Mouse (Mus musculus) heart, embryonic 14.5 days (tissue): ENCODE results near the gene Fez1. TPM values are rescaled to one million over a fixed set of nuclear protein-coding genes. Genes with fewer than 3 reads are reported as not detected.

Source experiments
- ATAC-seq: fragments of 200-750 bp; cut with Nextera tagmentation; 2 replicates; pipeline ENCODE4 v1.8.0; 2017; ENCODE audit warnings: low read depth, moderate TSS enrichment; ENCODE audit not compliant: insufficient number of reproducible peaks, insufficient read depth, low FRiP score
- H3K27ac ChIP-seq, 2 experiments: fragments of 200-500 bp in 1 of 2; fragments of 300-500 bp in 1 of 2; sonication (generic) in 1 of 2; replicated peaks in 1 of 2; 2 replicates each; pipeline ENCODE4 v1.5.1; 2012 to 2014; ENCODE audit warnings: low read depth in 2 of 2, low read length in 2 of 2, control low read depth in 1 of 2, mild to moderate bottlenecking in 1 of 2, mixed read lengths in 1 of 2; ENCODE audit not compliant: control insufficient read depth in 1 of 2, insufficient read depth in 1 of 2
- H3K27me3 ChIP-seq: fragments of 300-500 bp; sonication (generic); 2 replicates; pipeline ENCODE4 v1.6.1; 2014; ENCODE audit warnings: mild to moderate bottlenecking, low read length, control low read depth; ENCODE audit not compliant: control insufficient read depth, insufficient read depth
- H3K36me3 ChIP-seq: fragments of 300-500 bp; sonication (generic); 2 replicates; pipeline ENCODE4 v1.6.1; 2014; ENCODE audit warnings: mild to moderate bottlenecking, control low read depth, low read length, mixed read lengths; ENCODE audit not compliant: control insufficient read depth, insufficient read depth
- H3K4me1 ChIP-seq, 2 experiments: fragments of 200-500 bp in 1 of 2; fragments of 300-500 bp in 1 of 2; sonication (generic) in 1 of 2; 2 replicates each; pipeline ENCODE4 v1.6.1; 2012 to 2014; ENCODE audit warnings: low read length in 2 of 2, control low read depth in 1 of 2, mixed read lengths in 1 of 2; ENCODE audit not compliant: control insufficient read depth in 2 of 2, insufficient read depth in 2 of 2
- H3K4me2 ChIP-seq: fragments of 300-500 bp; sonication (generic); 2 replicates; pipeline ENCODE4 v1.6.1; 2014; ENCODE audit warnings: mild to moderate bottlenecking, low read length
- H3K4me3 ChIP-seq, 2 experiments: fragments of 200-500 bp in 1 of 2; fragments of 300-500 bp in 1 of 2; sonication (generic) in 1 of 2; 2 replicates each; pipeline ENCODE4 v1.5.1; 2012 to 2014; ENCODE audit warnings: low read length in 2 of 2, mild to moderate bottlenecking in 2 of 2, control low read depth in 1 of 2, low read depth in 1 of 2, moderate library complexity in 1 of 2; ENCODE audit not compliant: control insufficient read depth in 1 of 2, insufficient read depth in 1 of 2
- H3K9ac ChIP-seq: fragments of 300-500 bp; sonication (generic); 2 replicates; pipeline ENCODE4 v1.6.1; 2014; ENCODE audit warnings: mild to moderate bottlenecking, low read length
- H3K9me3 ChIP-seq: fragments of 300-500 bp; sonication (generic); 2 replicates; pipeline ENCODE4 v1.6.1; 2016; ENCODE audit warnings: low read length, control low read depth; ENCODE audit not compliant: control insufficient read depth
- WGBS: fragments of 180-500 bp; shearing (Covaris S2); extraction: QIAGEN DNeasy Blood & Tissue Kit; methylation state at CpG from one replicate; pipeline ENCODE4 v1.1.7; 2014; 5-methylcytosine and 5-hydroxymethylcytosine counted together
- polyA plus RNA-seq: library from polyadenylated mRNA; unstranded; fragments of >200 nt; fragmentation: Nextera tagmentation; extraction: Ambion mirVana; gene quantifications from 2 replicates; pipeline ENCODE4 v1.2.1, GENCODE M21; 2014

The Fez1 gene
- polyA plus RNA-seq, 1 experiment from 2014 or later: 2.0 TPM

GRCm38 (mm10) chr9:36881615-36882014, 60.0 kb downstream of the Fez1 start:
- Histone ChIP-seq H3K9me3 (no peaks in the 10 kb centered on the region), H3K4me1 (peaks cover 2 to 5% of the 10 kb centered on the region in 2 experiments; a peak in 1 of 4 replicates), H3K4me3 (no peak overlapping the region), H3K36me3 (no peaks in the 10 kb centered on the region), H3K9ac (no peak overlapping the region), H3K4me2 (no peak overlapping the region), H3K27ac (no peak overlapping the region), H3K27me3 (no peaks in the 10 kb centered on the region)
- no peak for ATAC-seq
- 68% methylated on average over 5 of the region's 5 CpGs for WGBS

- no peaks in the 10 kb centered on the region for H3K36me3 ChIP-seq
- H3K4me3 ChIP-seq: no peak overlapping the region
- no peaks in the 10 kb centered on the region for H3K27me3 ChIP-seq
- WGBS: 52% methylated on average over 8 of the region's 8 CpGs
- H3K9me3 ChIP-seq: no peaks in the 10 kb centered on the region
- no peak for ATAC-seq
- H3K4me1 ChIP-seq: peaks cover 2 to 5% of the 10 kb centered on the region in 2 experiments; a peak in 1 of 4 replicates
- H3K27ac ChIP-seq: no peak overlapping the region
- no peak overlapping the region for H3K9ac ChIP-seq
- H3K4me2 ChIP-seq: no peak overlapping the region
Measured at GRCm38 (mm10) chr9:36882034-36882745, 60.5 kb downstream of the Fez1 start.

GRCm38 (mm10) chr9:36883569-36883968, 61.9 kb downstream of the Fez1 start:
- 57% methylated on average over 3 of the region's 3 CpGs for WGBS
- H3K4me3 ChIP-seq: no peak overlapping the region

GRCm38 (mm10) chr9:36885237-36885636, 63.6 kb downstream of the Fez1 start:
- 61% methylated on average over 3 of the region's 3 CpGs for WGBS
- Histone ChIP-seq H3K27me3 (no peaks in the 10 kb centered on the region), H3K9ac (no peak overlapping the region), H3K9me3 (no peaks in the 10 kb centered on the region), H3K4me3 (no peak overlapping the region), H3K4me1 (peaks cover 2 to 5% of the 10 kb centered on the region in 2 experiments; a peak in 1 of 4 replicates), H3K36me3 (no peaks in the 10 kb centered on the region), H3K27ac (no peak overlapping the region), H3K4me2 (no peak overlapping the region)
- ATAC-seq: no peak

More at GRCm38 (mm10) chr9:36883569-36883968, 61.9 kb downstream of the Fez1 start:
- no peak for ATAC-seq
- Histone ChIP-seq H3K27me3 (no peaks in the 10 kb centered on the region), H3K36me3 (no peaks in the 10 kb centered on the region), H3K9ac (no peak overlapping the region), H3K27ac (no peak overlapping the region), H3K4me1 (peaks cover 2 to 5% of the 10 kb centered on the region in 2 experiments; a peak in 1 of 4 replicates), H3K4me2 (no peak overlapping the region), H3K9me3 (no peaks in the 10 kb centered on the region)

- Histone ChIP-seq H3K9me3 (no peaks in the 10 kb centered on the region), H3K4me2 (no peak overlapping the region), H3K27ac (no peak overlapping the region), H3K27me3 (no peaks in the 10 kb centered on the region), H3K9ac (no peak overlapping the region), H3K36me3 (no peaks in the 10 kb centered on the region), H3K4me3 (no peak overlapping the region), H3K4me1 (no peaks in the 10 kb centered on the region)
- WGBS: 31% methylated on average over 4 of the region's 4 CpGs
- no peak for ATAC-seq
Measured at GRCm38 (mm10) chr9:36890552-36890951, 68.9 kb downstream of the Fez1 start.

- ATAC-seq: no peak
- no peak overlapping the region for H3K4me3 ChIP-seq
- no peak overlapping the region for H3K9ac ChIP-seq
- H3K4me1 ChIP-seq: no peaks in the 10 kb centered on the region
- WGBS: 70% methylated on average over 6 of the region's 6 CpGs
- no peak overlapping the region for H3K4me2 ChIP-seq
- H3K9me3 ChIP-seq: no peaks in the 10 kb centered on the region
- no peaks in the 10 kb centered on the region for H3K27me3 ChIP-seq
- no peak overlapping the region for H3K27ac ChIP-seq
- no peaks in the 10 kb centered on the region for H3K36me3 ChIP-seq
Measured at GRCm38 (mm10) chr9:36893413-36893990, 71.8 kb downstream of the Fez1 start.

- H3K27ac ChIP-seq: no peak overlapping the region
- H3K9me3 ChIP-seq: no peaks in the 10 kb centered on the region
- H3K27me3 ChIP-seq: no peaks in the 10 kb centered on the region
- H3K36me3 ChIP-seq: no peaks in the 10 kb centered on the region
- H3K9ac ChIP-seq: no peak overlapping the region
- 81% methylated on average over 7 of the region's 7 CpGs for WGBS
- ATAC-seq: no peak
- H3K4me2 ChIP-seq: no peak overlapping the region
- H3K4me1 ChIP-seq: no peaks in the 10 kb centered on the region; a peak in 1 of 4 replicates
- H3K4me3 ChIP-seq: no peak overlapping the region
Measured at GRCm38 (mm10) chr9:36894242-36894641, 72.6 kb downstream of the Fez1 start.
